Mouse (Mus musculus) MN1 (cell line): Measurements from ENCODE around the gene Bcl2l14.
A peak's percentile ranks its signal among the peaks of the same experiment; 100 is the strongest.

Experiments
- DNase-seq: peaks from one replicate; pipeline ENCODE4 v3.0.0-alpha.2; 2016; ENCODE audit warnings: low spot score

Bcl2l14 gene

DNA sequence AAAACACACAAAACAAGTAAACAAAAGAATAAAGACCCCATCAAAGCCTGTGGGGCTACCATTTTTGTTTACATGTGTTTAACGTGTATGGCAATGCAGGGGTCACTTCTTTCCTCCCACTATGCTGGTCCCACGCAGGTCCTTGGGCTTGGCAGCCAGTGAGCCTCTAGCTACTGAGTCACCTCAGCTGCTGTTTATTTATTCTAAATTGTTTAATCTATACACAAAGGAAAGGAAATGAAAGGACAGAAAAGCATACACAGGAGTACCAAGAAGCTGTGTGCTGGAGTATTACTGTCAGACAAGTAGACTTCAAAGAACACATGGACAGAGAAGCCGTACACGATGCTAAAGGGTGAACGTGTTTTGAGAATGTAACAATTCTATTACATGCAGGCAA lies 47.8 kb downstream of the Bcl2l14 start:
- no peak for DNase-seq

DNA sequence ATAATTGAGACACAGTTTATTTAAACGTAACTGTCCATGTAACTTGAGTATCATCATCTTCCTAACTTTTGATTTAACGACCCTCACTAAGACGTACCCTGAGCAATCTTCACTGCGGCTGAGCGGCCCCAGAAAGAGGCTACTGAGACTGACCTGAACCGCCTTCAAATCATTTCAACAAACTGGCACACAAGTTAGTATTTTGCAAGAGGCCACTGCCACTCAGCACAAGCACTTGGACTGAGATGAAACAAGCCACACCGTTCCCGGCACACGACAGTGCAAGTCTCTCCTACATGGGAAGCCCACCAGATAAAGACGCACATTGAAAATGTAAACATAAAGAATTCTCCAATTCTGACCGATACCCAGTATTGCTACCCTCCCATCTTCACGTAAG lies 52.3 kb downstream of the Bcl2l14 start:
- DNase-seq: no peak

DNA sequence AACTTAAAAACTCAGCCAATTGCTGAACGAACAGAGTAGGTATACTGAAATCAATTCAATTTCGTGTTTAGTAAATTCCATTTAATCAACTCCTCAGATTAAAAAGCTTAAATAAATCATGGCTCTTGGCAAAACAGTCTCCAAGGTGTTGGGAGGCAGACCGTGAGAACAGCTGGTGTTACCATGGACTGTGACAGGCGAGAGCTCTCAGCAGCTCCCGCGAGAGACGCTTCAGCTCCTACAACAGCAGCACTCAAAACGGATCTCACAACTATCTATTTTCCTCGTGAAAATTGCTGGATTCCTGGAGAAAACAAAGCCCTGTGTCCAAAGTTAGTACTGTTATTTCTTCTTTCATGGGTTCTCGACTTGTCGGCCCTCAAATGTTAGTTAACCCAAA lies 53.8 kb downstream of the Bcl2l14 start:
- no peak for DNase-seq

DNA sequence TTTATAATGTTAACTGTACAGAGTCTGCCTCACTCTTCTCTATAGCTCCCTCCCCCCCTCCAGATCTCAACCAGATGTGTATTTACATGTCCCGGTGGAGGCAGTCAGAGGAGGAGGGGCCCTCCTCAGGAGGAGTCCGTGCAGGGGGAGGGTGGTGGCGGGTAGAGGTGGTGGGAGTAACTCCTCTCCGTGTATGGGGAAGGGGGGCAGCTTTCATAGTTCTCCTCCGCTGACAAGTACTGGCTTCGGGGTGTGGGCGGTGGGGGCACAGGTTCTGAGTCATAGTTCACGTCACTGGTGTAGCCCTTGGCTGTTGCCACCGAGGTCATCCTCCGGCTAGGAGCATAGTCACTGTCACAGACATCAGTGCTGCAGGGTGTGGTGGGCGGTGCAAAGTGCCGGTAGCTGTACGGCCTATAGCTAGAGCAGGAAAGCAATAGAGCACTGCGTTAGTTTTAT lies 54.6 kb downstream of the Bcl2l14 start:
- DNase-seq: peak; percentile 15

DNA sequence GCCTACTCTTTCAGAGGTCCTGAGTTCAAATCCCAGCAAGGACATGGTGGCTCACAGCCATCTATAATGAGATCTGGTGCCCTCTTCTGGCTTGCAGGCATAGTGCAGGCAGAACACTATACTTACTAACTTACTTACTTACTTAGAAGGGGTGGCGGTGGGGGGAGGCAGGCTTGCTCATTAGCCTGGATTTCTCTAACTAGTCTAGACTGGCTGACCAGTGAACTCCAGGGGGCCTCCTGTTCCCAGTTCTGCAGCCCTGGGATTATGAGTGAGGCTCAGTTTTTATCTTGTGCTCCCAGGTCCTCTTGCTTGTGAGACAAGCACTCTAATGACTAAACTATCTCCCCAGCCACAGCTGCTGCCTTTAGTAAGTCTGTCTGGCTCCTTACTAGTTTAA lies 58.0 kb downstream of the Bcl2l14 start:
- DNase-seq: no peak

DNA sequence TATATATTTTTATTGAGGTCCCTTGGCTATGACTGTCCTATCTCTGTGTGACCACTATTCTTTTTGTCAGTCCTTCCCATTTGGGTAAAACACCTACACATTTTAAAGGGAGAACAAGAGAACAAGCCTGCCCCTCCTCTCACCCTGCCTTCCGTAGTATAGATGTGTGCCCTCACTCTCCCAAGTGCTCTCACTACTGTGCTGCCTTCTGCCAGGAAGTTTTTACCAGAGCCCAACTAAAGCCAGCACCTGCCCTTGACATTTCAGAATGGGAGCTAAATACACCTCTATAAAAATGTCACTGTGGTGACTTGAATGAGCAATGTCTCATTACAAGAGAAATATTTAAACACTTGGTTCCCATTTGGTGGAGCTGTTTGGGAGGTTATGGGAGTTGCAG lies 62.3 kb downstream of the Bcl2l14 start:
- DNase-seq: no peak

DNA sequence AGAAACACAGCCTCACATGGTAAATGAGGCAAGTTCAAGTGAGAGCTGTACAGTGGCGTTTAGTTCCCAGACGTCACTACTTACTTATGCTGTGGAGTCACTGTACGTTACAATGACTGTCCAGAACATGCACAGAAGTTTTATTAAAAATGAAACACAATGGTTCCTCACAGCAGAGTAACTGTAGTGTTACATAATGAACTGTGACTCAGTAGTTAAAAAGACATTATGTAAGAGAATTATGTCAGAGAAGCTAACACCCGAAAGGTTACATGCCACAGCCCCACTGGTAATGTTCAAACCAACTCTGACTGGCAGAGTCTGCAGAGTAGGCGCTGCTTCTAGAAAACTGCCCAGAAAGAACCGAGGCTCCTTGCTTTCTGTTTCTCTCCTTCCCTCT lies 65.1 kb downstream of the Bcl2l14 start:
- DNase-seq: no peak

DNA sequence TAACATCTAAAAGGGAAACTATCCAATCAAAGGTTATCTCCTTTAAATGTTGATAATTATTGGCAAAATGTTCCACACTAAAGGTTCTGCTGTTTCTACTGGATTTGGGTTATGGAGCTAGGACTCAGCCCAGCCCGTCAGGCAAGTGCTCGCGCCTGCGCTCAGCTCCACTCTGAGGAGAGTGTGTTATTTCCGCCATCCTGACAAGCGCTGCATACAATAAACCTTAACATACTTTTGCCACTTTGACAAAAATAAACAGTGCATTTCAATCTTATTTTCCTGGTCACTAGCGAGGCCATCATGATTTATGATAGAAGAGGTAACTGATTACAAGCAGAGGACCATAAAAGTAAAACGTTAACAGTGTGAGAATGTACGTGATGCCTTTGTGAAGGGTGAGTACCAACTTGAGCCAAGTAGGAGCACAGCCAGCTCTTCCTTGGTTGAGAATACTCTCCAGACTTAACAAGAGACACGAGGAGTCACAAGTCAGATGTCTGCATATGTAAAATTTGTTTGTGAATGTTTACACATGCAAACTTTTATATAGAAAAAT lies 70.6 kb downstream of the Bcl2l14 start:
- DNase-seq: no peak

DNA sequence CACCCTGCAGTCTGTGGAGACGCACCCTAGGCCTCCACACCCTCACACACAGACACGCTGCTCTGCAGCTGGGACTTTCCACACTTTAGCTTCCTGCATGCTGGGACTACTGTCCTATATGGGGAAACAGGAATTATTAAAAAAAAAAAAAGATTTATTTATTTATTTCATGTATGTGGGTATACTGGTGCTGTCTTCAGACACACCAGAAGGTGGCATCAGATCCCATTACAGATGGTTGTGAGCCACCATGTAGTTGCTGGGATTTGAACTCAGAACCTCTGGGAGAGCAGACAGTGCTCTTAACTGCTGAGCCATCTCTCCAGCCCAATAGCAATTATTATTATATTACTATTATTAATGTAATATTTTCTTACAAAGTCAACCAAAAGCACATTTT lies 73.2 kb downstream of the Bcl2l14 start:
- DNase-seq: no peak

DNA sequence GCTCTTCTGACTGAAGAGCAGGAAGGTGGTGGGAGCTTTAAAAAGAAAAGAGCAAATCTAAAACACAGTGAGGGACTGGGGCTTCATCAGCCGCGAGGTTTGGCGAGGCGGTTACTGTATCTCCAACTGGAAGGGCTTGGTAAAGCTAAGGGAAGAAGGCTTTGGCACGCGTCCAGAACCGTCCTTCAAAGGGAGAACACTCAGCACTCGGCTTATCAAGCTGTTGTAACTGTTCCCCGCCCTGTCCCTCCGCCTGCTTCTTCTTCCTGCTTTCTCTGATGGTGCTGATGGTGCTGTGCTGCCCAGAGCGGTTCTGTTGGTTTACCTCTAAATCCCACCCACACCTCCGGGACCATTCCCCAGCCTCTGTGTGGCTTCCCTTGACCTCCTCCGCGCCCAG lies 74.7 kb downstream of the Bcl2l14 start:
- peak; percentile 20 for DNase-seq

DNA sequence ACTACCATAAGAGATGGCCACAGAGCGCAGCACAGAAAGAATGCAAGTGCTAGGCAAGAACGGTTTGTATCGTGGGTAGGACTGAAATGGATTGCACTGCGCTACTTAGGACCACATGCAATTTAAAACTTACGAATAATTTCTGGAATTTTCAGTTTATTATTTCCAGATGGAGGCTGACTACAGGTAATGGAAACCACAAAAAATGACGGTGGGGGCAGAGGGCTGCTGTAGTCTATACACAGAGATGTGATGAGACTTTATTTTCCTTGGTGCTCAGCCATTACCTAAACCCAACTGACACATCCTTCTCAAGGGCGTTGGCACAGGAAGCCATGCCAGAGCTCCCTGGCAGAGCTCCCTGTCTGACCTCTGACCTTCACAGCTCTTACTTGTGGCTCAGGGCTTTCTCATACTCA lies 77.0 kb downstream of the Bcl2l14 start:
- DNase-seq: no peak

DNA sequence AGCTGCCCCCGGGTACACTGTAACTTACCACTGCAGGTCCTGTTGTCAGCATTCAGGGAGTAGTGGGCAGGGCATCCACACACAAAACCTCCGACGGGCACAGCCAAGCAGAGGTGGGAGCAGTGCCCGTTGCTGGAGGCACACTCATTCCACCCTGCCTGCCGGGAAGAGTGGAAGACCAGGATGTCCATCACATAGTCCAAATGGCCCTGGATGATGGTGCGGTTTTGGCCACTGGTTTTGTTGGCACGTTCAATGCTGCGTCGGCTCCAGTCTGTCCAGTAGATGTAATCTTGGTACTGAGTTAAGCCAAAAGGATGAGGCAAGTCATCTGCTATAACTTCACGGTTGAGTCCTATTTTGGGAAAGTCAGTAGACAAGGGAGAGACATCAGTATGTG lies 83.4 kb downstream of the Bcl2l14 start:
- DNase-seq: no peak

DNA sequence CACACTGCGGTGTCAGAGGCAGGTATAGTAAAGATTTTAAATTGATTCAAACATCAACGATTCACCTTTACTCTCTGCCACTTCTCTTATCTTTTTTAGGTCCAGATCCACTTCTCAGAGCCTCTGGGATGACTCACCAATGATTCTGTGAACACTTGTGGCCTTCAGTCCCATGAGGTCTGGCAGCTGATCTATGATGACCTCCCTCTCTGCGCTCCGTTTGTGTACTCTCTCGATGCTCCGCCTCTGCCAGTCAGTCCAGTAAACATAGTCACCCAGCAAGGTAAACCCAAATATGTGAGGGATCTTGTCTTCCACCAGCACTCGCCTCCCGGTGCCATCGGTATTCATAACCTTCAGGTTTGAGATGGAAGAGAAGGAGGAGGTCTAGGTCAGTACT lies 90.2 kb downstream of the Bcl2l14 start:
- no peak for DNase-seq
